Mouse (Mus musculus): ENCODE measurements around the gene B3glct. TPM values are rescaled to one million over a fixed set of nuclear protein-coding genes. Genes with fewer than 3 reads are reported as not detected.

B3glct gene
- total RNA-seq (2021): 10 to 100 TPM; 16.2 to 17.3 TPM
- long read RNA-seq, experiment 1, full-length matches to known transcripts: 3 of 5 reads
- long read RNA-seq, experiment 1, partial matches to known transcripts: 1 of 5 reads
- long read RNA-seq, experiment 1, other reads (novel, unspliced or antisense): 1 of 5 reads
- long read RNA-seq, experiment 2, full-length matches to known transcripts: 7 of 11 reads
- long read RNA-seq, experiment 2, partial matches to known transcripts: 0 of 11 reads
- long read RNA-seq, experiment 2, other reads (novel, unspliced or antisense): 4 of 11 reads

DNA sequence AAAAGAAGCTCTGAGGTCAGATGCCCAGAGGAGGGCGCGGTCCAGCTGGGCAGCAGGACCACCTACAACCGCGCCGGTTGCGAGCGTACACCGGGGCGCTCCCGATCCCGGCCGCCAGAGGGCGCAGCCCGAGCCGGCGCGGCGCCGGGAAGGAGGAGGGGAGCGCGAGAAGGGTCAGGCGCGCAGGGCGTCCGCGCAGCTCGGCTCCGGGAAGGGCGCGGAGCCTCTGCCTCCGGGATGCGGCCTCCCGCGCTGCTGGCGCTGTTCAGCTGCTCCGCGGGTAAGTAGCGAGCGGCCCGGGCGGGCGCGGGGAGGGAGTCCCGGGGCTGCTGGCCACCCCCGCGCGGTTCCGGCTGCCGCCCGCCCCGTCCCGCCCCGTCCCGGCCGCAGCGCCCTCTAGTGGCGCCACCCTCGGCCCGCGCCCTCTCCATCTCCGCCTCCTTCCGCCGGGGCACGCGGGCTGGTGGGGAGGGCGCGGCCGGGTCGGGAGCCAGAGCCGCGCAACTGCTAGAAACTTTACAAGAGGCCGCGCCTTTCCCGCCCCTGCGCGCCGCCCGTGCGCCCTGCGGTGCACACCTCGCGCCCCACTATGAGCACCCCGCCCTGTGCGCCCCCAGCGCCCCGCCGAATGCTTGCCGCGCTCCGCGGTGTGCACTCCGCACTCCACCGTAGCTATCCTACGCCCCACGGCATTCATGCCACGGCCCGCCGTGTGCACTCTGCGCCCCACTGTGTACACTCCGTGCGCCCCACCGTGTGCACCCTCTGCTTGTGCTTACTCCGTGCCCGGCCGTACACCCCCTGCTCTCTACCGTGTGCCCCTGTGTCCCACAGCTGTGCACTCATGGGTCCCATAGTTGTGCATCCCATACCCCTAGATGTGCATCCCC, at the start of gene B3glct:
Gene B3glct, plus strand, starts transcription at position 131 of the 890 bp plus-strand sequence.
- DNase-seq (ENCODE audit: low spot score in 2 of 2): peak; percentile 81 to 82

DNA sequence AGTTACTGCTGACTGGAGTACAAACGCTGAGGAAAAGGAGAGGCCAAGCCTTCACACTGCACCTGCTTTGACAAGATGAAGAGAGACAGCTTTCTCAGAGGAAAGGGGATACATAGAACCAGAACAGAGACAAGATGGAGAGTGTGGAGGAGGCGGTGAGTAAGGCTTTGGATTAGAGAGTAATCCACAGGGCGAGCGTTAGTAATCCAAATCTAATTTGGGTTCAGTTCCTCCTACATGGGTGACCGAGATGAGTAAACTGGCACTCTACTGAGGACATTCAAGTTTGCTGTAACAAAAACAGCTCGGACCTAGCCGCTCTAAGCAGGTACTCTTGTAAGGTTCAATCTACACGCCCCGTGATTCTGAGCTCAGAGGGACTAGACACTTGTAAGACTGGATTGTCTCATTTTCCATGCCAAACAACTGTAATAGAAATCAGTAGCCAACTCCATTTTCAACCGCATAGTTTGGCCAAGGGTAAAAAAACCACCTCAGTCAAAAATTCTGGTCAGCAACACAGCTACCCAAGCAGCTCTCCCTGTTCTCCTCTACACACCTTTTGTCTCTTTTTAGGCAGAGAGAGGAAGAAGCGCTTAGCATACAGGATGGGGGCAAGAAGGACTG, 43.5 kb upstream of the B3glct start:
- DNase-seq (ENCODE audit: low spot score in 2 of 2): peak in 1 of 2 experiments; percentile 7

DNA sequence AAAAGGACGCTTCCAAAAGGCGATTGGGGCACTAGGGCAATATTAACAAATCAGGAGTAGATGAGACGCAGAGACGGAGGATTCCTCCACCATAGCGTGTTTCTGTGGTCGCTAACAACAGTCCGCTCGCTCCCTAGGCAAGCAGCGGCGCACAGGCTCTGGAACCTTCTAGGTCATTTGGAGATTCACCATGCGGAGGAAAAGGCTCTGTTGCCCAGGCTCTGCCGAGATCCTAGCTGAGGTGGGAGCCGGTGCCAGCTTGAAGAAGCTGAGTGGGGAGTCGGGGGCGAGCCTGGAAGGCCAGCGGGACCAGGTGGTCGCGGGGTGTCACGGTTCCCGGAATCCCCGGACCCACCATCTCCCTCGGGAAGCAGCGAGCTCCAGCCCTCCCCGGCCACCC, 42.5 kb upstream of the B3glct start:
- DNase-seq (ENCODE audit: low spot score in 2 of 2): peak in 1 of 2 experiments; percentile 36

DNA sequence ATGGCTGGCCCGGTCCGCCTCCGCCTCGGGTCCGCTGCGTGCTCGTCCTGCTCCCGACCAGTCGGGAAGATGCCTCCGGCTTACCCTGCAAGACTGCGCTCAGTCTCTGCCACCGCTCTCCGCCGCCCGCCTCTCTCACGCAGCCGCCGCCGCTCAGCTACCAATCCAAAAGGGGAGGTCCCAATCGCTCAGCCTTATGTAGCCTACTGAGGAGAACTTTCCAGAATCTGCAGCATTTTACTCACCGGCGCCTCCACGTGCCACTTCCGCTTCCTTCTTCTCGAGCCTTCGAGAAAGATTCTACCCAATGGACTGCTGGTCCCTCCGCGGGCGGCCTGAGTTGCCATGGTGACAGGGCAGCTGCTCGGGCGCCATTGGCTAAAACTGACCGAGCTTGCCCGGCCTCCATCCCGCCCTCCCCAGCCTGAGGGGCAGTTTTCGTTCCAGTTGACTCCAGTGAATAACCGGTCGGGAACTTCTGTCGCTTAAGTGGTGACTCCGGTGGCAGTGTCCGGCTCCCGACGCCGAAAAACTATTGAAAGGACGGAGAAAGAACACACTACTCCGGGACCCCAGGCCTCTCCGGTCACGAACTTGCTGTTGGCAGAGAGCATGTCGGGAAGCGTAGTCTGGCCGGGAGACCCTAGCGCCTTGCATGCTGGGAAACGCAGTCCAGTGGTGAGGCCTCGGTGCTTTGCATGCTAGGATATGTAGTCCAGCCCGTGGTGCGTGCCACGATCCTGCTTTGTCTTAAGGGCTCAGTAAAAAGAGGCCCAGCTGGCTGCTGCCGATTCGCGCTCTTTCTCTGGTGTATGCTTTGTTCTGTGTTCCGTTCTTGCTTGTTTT, 41.7 kb upstream of the B3glct start, which contains the start of gene Hsph1:
Gene Hsph1, minus strand, starts transcription at position 302 of the 846 bp plus-strand sequence.
- DNase-seq (ENCODE audit: low spot score in 2 of 2): peak; percentile 99

DNA sequence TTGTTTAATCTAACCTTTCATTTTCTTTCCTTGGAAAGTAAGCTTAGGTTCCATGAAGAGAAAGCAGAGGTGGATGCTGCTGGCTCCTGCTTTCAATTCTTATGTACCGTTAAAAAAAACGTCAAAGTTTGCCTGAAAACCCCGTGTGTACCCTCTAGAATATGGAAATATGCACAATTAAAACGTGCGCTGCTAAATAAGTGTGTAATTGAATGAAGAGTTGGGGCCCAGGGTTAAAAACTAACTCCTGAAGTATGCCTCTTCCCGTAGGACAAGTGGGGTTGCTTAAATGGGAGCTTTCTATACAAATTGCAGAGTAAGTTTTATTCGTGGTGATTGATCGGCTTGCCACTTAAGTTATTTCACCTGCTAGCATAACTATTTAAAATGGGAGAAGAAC, 40.7 kb upstream of the B3glct start:
- DNase-seq (ENCODE audit: low spot score in 2 of 2): no peak

DNA sequence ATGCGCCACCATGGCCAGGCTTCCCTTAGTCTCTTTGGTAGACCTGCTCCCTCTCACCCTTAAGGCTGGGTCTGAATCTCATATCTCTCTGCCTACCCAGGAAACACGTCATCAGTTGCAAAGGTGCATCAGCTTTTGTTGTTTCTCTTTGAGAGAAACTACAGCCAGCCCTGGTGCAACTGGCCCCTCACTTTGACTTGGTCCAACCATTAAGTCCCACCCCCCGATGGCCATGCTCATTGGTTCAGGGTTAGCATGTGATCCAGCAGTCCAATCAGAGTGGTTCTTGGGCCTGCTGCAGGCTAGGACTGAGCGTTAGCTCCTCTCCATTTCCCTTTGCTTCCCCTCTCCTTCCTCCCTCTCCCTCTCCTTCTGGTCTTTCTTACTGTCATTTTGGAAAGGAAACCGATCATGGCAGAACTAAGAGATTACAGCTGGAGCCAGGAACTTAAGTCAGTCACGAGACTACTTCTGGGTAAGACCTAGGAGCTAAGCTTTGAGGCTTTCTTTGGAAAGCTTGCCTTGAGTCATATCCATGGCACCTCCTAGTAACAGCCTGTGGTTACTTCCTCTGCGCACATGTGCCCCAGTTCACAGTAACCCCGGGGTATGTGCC, 36.6 kb upstream of the B3glct start:
- no peak for DNase-seq (ENCODE audit: low spot score in 2 of 2)

DNA sequence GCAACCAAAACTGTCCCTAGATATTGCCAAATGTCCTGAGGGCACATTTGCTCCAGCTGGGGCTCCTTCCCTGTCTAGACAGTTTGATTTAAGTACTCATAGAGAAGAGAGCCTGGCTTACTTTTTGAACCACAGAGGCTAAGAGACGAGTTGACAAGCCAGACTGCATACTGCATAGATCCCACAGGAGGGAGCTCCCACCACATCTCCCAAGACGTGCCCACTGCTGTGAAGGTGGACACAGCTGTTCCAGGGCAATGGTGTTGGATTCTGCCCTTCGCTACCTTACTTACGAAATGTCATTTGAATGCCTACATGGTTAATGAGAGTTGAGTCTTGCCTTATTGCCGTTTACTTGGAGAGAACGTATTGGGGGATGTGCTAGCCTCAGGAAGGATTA, 35.7 kb upstream of the B3glct start:
- DNase-seq (ENCODE audit: low spot score in 2 of 2): peak in 1 of 2 experiments; percentile 24

DNA sequence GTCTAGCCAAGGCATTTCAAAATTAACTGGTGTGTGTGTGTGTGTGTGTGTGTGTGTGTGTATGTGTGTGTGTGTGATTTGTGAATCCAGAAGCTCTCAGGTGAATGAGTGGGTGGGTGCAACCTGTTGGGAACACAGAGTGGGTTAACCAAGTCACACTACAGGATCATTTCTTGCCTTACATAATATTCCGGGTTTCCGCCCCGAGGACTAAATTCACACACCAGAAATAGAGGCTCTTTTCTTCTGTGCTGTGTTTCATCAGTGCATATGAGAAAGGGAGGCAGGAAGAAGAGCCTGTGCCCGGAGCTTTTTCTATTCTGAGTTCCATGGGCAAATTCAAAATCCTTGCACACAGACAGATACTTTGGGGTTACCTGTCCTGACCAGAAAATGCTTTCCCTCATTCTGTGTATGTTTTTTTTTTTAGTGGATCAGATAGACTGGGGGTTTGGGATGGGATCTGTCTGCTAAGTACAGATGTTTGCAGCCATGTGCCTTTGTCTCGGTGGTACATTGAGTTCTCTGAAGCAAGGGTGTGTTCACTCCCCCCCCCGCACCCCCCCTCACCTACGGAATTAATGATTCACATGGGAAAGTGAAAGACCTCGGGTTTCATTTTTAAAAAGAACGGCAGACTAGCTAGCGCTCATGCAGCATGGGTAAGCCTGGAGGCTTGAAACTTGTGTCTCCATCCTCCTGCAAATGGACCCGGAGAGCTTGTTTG, 35.1 kb upstream of the B3glct start:
- peak in 1 of 2 experiments; percentile 19 for DNase-seq (ENCODE audit: low spot score in 2 of 2)

DNA sequence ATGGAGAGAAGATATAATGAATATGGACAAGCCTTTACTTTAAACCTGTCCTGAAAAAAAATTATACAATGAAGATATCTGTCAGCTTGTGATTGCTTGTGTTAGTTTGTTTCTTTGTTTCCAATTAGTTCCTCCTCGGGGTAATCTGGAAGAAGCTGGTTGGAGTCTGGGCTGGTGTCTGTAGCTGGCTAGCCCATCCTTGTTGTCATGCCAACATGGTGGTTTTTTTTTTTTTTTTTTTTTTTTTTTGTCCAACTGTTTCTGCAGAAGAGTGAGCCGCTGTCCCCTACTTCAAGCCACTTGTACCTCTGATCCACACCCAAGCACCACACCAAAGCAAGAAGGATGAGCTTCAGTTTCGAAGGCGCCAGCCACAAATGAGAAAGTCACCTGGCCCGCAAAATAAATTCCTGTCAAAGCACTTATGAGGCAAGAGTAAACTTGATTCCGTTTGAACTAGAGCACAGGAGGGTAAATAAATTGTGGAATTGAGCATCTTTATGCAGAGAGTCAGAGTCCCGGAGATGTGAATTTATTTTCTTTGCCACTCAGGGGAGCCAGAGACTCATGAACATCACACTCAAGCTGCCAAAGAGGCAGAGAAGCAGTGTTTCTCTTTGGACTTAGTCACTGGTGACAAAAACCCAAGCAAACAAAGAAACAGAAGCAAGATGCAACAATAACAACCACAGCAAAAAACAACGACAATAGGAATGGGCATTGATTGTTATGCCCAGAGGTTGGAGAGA, 30.5 kb upstream of the B3glct start:
- peak in 1 of 2 experiments; percentile 39 for DNase-seq (ENCODE audit: low spot score in 2 of 2)

DNA sequence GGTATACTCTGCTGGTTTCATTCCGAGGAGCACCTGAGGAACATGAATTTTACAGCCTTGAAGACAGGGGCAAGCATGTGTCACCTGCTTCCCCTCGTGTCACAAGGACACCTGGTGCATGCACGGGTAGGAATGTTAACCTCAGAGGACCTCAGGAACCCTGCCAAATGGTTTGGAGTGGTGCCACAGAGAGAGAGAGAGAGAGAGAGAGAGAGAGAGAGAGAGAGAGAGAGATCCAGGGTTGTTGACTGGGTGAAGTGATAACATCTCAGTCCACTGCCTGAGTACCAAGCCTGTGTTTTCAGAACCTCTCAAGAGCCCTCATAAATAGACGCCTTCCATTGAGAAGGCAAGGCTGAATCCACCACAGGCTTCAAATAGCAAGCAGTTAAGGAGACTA, 29.8 kb upstream of the B3glct start:
- no peak for DNase-seq (ENCODE audit: low spot score in 2 of 2)

DNA sequence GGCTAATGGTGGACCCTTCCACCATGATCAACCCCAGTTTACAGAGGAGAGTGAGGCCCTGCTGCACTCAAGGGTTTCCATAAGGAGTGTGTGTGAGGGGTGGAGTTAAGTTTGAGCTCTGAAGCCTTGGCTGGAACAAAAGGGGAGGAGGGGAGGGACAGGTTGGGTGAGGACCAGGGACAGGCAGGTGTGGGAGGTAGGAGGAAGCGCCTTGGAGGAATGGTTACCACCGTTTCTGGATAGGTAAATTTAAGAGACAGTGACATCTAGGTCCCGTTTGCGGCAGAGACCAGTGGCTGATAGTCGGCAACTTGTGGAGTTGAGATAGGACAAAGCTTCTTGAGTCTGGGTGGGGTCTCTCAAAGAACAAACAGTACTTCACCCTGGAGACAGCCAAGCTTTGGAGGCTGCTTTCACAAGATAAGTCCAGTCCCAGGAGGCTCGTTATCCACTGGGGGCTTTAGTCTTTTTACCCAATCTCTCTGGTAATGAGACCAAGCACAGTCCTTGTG, 29.1 kb upstream of the B3glct start:
- DNase-seq (ENCODE audit: low spot score in 2 of 2): no peak

DNA sequence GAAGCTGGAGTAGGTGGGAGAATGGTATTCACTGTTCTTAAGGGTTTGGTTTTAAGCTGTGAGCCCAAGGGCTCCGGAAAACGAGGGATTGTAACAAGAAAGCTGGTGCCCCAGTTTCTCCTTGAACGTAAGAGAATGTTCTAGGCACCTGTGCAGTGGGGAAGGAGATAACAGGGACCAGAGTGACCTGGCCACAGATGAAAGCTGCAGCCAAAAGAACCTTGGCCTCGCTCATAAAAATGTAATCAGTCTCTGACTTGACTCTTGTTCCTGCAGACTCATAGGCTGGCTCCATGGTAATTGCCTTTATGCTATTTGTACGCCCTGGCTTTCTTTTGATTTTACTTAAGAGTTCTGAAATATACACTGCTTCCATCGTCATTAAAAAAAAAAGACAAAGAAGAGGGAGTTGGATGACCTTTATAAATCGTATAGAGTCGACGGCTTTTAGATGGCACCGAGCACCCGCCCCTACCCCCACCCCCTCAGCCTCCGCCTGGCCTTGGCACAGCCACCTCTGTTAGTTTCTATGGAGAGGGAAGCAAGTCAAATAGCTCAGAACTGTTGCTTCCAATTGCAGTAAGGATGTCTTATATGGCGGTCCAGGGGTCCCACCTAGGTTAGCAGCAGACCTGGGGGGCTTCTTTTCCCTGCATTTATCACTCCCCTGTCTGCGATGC, 28.4 kb upstream of the B3glct start:
- DNase-seq (ENCODE audit: low spot score in 2 of 2): no peak

DNA sequence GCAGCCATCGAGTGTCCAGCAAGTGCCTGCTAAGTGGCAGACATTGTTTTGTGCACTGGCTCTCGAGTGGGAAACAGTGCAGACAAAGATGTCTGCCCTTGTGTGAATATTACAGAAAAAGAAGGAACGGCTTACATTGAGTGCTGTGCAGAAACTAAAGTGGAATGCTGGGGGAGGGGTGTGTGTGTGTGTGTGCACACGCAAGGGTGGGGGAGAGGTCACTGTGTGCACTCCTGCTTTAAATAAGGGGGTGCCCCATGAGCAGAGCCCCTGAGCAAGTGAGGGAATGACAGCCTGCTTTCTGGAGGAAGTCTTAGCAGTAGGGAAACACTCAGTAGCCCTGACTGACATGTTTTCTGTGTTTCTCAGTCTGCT, 27.9 kb upstream of the B3glct start:
- no peak for DNase-seq (ENCODE audit: low spot score in 2 of 2)

DNA sequence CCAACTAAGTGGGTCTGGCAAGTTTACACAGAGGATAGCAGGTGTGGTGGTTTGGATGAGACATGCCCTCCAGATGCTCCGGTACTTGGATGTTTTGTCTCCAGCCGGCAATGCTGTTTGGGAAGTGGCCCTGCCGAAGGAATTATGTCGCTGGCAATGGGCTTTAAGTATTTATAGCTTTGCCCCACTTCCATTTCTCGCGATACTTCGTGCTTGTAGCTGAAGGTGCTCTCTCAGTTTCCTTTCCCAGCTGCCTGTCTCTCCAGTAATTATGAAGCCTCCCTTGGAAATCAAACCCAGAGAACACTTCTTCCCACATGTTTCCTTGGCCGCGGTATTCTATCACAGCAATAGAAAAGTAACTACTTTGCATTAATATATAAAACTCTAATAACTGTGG, 22.4 kb upstream of the B3glct start:
- DNase-seq (ENCODE audit: low spot score in 2 of 2): no peak

DNA sequence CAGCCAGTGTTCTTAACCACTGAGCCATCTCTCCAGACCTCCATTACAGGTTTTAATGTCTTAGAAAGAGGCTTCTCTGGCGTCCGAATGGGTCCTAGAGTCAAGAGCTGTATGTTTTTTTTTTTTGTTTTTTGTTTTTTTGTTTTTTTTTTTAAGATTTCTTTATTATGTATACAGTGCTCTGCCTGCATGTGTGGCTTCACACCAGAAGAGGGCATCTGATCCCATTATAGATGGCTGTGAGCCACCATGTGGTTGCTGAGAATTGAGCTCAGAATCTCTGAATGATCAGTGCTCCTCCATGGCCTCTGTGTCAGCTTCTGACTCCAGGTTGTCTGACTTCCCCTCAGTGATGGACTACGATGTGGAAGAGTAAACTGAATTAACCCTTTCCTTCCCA, 20.0 kb upstream of the B3glct start:
- no peak for DNase-seq (ENCODE audit: low spot score in 2 of 2)

DNA sequence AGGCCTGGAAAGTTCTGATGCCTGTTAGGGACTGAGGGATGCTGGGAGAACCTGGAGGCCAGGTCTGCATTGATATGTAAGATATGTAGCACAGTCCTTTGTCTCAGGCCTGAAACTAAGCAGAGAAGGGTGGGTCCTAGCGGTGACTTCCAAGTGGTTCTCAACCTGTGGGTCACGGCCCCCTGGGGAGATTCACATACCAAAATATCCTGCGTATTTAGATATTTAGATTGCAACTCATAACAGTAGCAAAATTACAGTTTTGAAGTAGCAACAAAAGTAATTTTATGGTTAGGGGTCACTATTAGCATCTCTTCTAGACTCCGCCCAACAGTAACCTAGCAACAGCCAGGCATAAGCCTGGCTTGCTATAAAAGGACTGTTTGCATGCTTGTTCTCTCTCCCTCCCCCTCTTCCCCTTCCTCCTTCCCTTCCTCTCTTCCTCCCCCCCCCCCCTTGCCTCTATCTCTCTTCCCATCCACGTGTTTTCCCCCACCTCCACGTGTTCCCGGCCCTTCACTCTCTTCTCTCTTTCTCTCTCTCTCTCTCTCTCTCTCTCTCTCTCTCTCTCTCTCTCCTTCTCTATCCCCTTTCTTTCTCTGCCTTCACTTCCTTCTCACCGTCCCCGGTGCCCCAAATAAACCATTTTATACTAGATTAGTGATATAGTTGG, 19.2 kb upstream of the B3glct start:
- no peak for DNase-seq (ENCODE audit: low spot score in 2 of 2)

DNA sequence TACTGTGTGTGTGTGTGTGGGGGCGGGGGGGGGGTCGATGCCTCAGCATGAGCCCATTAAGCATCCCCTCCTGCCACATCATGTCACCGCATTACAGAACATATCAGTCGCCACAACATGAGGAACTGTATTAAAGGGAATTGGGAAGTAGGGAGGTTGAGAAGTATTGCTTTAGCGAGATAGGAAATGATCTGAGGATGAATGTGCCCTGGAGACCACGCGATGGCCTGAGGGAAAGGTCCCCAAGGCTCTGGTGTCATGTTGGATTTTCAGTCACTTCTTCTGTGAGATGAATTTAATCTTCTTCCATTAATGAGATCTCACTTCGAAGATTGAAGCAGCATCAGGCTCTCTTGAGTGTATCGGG, 18.6 kb upstream of the B3glct start:
- DNase-seq (ENCODE audit: low spot score in 2 of 2): no peak

DNA sequence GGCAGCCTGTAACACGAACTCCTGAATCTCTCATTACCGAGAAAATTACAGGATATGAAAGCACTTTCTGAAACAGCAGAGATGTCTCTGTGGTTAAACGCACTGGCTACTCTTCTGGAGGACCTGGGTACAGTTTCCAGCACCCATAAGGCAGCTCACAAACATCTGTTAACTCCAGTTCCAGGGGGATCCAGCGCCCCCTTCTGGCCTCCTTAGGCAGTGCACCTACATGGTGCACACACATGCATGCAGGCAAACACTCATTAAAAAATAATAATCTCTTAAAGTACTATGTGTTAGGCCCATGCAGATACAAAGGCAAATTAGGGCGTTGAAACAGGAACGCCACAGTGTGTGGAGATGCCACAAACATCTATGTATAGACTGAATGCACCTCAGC, 16.6 kb upstream of the B3glct start:
- DNase-seq (ENCODE audit: low spot score in 2 of 2): no peak

All from left cerebral cortex, adult 18-20 months (tissue).